Mouse (Mus musculus): ENCODE results near the gene Rab25. TPM values are rescaled to one million over a fixed set of nuclear protein-coding genes. Genes with fewer than 3 reads are reported as not detected.
"Not testable (repeated sequence)": the region's sequence is repeated elsewhere in the genome, so short reads cannot be mapped to it uniquely, and the experiment has no call there.

Rab25 gene
- polyA plus RNA-seq, 1 experiment: 35.1 TPM

- no peaks in the 10 kb centered on the region for H3K27me3 ChIP-seq (ENCODE audit: control insufficient read depth, insufficient read depth, low read length, poor library complexity, severe bottlenecking)
- H3K36me3 ChIP-seq (ENCODE audit: control insufficient read depth, insufficient read depth, low read length, poor library complexity, severe bottlenecking): peaks cover 41% of the 10 kb centered on the region
- TF ChIP-seq CTCF (IDR thresholded peaks at IDR 0.05; ENCODE audit: low read depth, low read length): no peak
- TF ChIP-seq POLR2A (IDR thresholded peaks at IDR 0.05; ENCODE audit: insufficient read depth, low read length): no peak
- TF ChIP-seq EP300 (IDR thresholded peaks at IDR 0.05; ENCODE audit: insufficient read depth, low read depth, low read length): 0 out of 2 replicates have a peak, but pooled peaks have one; percentile 30
- H3K27ac ChIP-seq (ENCODE audit: insufficient read depth, low read length): peak overlapping the region; percentile 82
- no peaks in the 10 kb centered on the region for H3K9me3 ChIP-seq (replicated peaks; ENCODE audit: control insufficient read depth, insufficient read depth, low read length, poor library complexity, severe bottlenecking)
- peak overlapping the region; percentile 34 for H3K4me3 ChIP-seq (ENCODE audit: low read depth, low read length)
- peak overlapping the region; percentile 89 for H3K9ac ChIP-seq (ENCODE audit: low read depth, poor library complexity, severe bottlenecking)
- H3K4me1 ChIP-seq (ENCODE audit: control insufficient read depth, insufficient read depth, low read length): peaks cover 3% of the 10 kb centered on the region
Measured at GRCm38 (mm10) chr3:88578498-88579424, 30.7 kb upstream of the Rab25 start.

DNA sequence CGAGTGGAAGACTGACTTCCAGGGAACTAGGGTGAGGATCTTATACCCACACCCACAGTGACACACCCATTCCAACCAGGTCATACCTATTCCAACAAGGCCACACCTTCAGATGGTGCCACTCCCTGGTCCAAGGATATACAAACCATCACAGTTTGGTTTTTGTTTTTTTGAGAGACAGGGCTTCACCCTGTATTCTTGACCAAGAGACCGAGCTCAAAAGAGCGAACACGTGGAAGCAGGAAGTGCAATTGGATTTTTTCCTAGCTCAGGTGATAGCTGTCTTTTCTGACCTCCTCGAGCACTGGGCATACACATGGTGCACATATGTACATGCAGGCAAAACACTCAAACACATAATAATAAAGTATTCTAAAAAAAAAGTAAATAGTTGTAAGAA, 29.7 kb upstream of the Rab25 start:
- Histone ChIP-seq H3K27ac (ENCODE audit: insufficient read depth, low read length) (peak overlapping the region; percentile 82), H3K36me3 (ENCODE audit: control insufficient read depth, insufficient read depth, low read length, poor library complexity, severe bottlenecking) (peaks cover 32% of the 10 kb centered on the region), H3K9ac (ENCODE audit: low read depth, poor library complexity, severe bottlenecking) (peak overlapping the region; percentile 93; the same call in 1 of the 2 replicates), H3K4me3 (ENCODE audit: low read depth, low read length) (peak overlapping the region; percentile 10; the same call in 1 of the 2 replicates)
- H3K4me1 ChIP-seq (ENCODE audit: control insufficient read depth, insufficient read depth, low read length); H3K9me3 ChIP-seq (replicated peaks; ENCODE audit: control insufficient read depth, insufficient read depth, low read length, poor library complexity, severe bottlenecking); H3K27me3 ChIP-seq (ENCODE audit: control insufficient read depth, insufficient read depth, low read length, poor library complexity, severe bottlenecking): not testable (repeated sequence)

DNA sequence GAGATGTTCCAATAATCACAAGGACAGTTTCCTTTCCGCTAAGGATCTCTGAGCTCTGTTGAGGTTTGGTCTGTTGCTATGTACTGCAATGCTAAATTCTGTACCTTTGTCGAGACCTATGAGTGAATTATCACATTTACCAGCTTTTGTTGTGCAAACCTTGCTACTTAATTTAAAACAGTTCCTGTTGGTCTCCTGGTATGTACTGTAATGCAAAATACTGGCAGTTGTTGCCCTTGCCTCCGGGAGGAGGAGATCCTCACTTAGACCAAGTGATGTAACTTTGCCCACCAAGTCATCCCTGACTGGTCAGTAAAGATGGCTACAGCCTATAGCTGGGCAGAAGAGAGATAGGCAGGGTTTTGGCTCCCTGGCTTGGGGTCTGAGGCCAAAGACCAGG, 27.4 kb upstream of the Rab25 start, which contains the start of gene Ssr2:
Gene Ssr2, plus strand, starts transcription at position 337 of the 400 bp plus-strand sequence.
- peaks cover 2% of the 10 kb centered on the region for H3K4me1 ChIP-seq (ENCODE audit: control insufficient read depth, insufficient read depth, low read length)
- H3K9me3 ChIP-seq (replicated peaks; ENCODE audit: control insufficient read depth, insufficient read depth, low read length, poor library complexity, severe bottlenecking): no peaks in the 10 kb centered on the region
- H3K27ac ChIP-seq (ENCODE audit: insufficient read depth, low read length): peak within 1 kb of the TSS; percentile 99
- peak; percentile 83 for TF ChIP-seq EP300 (IDR thresholded peaks at IDR 0.05; ENCODE audit: insufficient read depth, low read depth, low read length)
- no peak for TF ChIP-seq CTCF (IDR thresholded peaks at IDR 0.05; ENCODE audit: low read depth, low read length)
- TF ChIP-seq POLR2A (IDR thresholded peaks at IDR 0.05; ENCODE audit: insufficient read depth, low read length): peak; percentile 13
- peak within 1 kb of the TSS; percentile 90 for H3K4me3 ChIP-seq (ENCODE audit: low read depth, low read length)
- no peaks in the 10 kb centered on the region for H3K27me3 ChIP-seq (ENCODE audit: control insufficient read depth, insufficient read depth, low read length, poor library complexity, severe bottlenecking)
- peak within 1 kb of the TSS; percentile 93 for H3K9ac ChIP-seq (ENCODE audit: low read depth, poor library complexity, severe bottlenecking)
- peaks cover 9% of the 10 kb centered on the region for H3K36me3 ChIP-seq (ENCODE audit: control insufficient read depth, insufficient read depth, low read length, poor library complexity, severe bottlenecking)

- TF ChIP-seq POLR2A (IDR thresholded peaks at IDR 0.05; ENCODE audit: insufficient read depth, low read length) (no peak), EP300 (IDR thresholded peaks at IDR 0.05; ENCODE audit: insufficient read depth, low read depth, low read length) (0 out of 2 replicates have a peak, but pooled peaks have one; percentile 39)
- H3K4me1 ChIP-seq (ENCODE audit: control insufficient read depth, insufficient read depth, low read length): peaks cover 2% of the 10 kb centered on the region
- H3K27ac ChIP-seq (ENCODE audit: insufficient read depth, low read length): peak overlapping the region; percentile 99
- peaks cover 4% of the 10 kb centered on the region for H3K9me3 ChIP-seq (replicated peaks; ENCODE audit: control insufficient read depth, insufficient read depth, low read length, poor library complexity, severe bottlenecking)
- peaks cover 16% of the 10 kb centered on the region for H3K36me3 ChIP-seq (ENCODE audit: control insufficient read depth, insufficient read depth, low read length, poor library complexity, severe bottlenecking)
- no peak overlapping the region for H3K4me3 ChIP-seq (ENCODE audit: low read depth, low read length)
- peak overlapping the region; percentile 19; the same call in 1 of the 2 replicates for H3K9ac ChIP-seq (ENCODE audit: low read depth, poor library complexity, severe bottlenecking)
- no peaks in the 10 kb centered on the region for H3K27me3 ChIP-seq (ENCODE audit: control insufficient read depth, insufficient read depth, low read length, poor library complexity, severe bottlenecking)
Measured at GRCm38 (mm10) chr3:88573810-88574209, 25.7 kb upstream of the Rab25 start.

- H3K27me3 ChIP-seq (ENCODE audit: control insufficient read depth, insufficient read depth, low read length, poor library complexity, severe bottlenecking): no peaks in the 10 kb centered on the region
- peaks cover 25% of the 10 kb centered on the region for H3K36me3 ChIP-seq (ENCODE audit: control insufficient read depth, insufficient read depth, low read length, poor library complexity, severe bottlenecking)
- H3K4me1 ChIP-seq (ENCODE audit: control insufficient read depth, insufficient read depth, low read length): peaks cover 2% of the 10 kb centered on the region
- peaks cover 4% of the 10 kb centered on the region for H3K9me3 ChIP-seq (replicated peaks; ENCODE audit: control insufficient read depth, insufficient read depth, low read length, poor library complexity, severe bottlenecking)
- H3K27ac ChIP-seq (ENCODE audit: insufficient read depth, low read length): peak overlapping the region; percentile 99
- no peak overlapping the region for H3K4me3 ChIP-seq (ENCODE audit: low read depth, low read length)
- peak overlapping the region; percentile 19; the same call in 1 of the 2 replicates for H3K9ac ChIP-seq (ENCODE audit: low read depth, poor library complexity, severe bottlenecking)
- no peak for TF ChIP-seq CTCF (IDR thresholded peaks at IDR 0.05; ENCODE audit: low read depth, low read length)
- no peak for TF ChIP-seq POLR2A (IDR thresholded peaks at IDR 0.05; ENCODE audit: insufficient read depth, low read length)
- peak; percentile 99 for TF ChIP-seq EP300 (IDR thresholded peaks at IDR 0.05; ENCODE audit: insufficient read depth, low read depth, low read length)
Measured at GRCm38 (mm10) chr3:88572835-88573234, 24.7 kb upstream of the Rab25 start.

GRCm38 (mm10) chr3:88571856-88572255, 23.8 kb upstream of the Rab25 start:
- Histone ChIP-seq H3K4me1 (ENCODE audit: control insufficient read depth, insufficient read depth, low read length) (peaks cover 2% of the 10 kb centered on the region), H3K27ac (ENCODE audit: insufficient read depth, low read length) (peak overlapping the region; percentile 97), H3K36me3 (ENCODE audit: control insufficient read depth, insufficient read depth, low read length, poor library complexity, severe bottlenecking) (peaks cover 28% of the 10 kb centered on the region), H3K9ac (ENCODE audit: low read depth, poor library complexity, severe bottlenecking) (no peak overlapping the region), H3K27me3 (ENCODE audit: control insufficient read depth, insufficient read depth, low read length, poor library complexity, severe bottlenecking) (no peaks in the 10 kb centered on the region), H3K4me3 (ENCODE audit: low read depth, low read length) (0 out of 2 replicates have a peak overlapping the region, but pooled peaks have one; percentile 0), H3K9me3 (replicated peaks; ENCODE audit: control insufficient read depth, insufficient read depth, low read length, poor library complexity, severe bottlenecking) (peaks cover 4% of the 10 kb centered on the region)
- TF ChIP-seq EP300 (IDR thresholded peaks at IDR 0.05; ENCODE audit: insufficient read depth, low read depth, low read length) (peak; percentile 93; the same call in 1 of the 2 replicates), POLR2A (IDR thresholded peaks at IDR 0.05; ENCODE audit: insufficient read depth, low read length) (no peak)

Measured in ES-Bruce4 (cell line).